Mouse (Mus musculus) cerebellum, adult 2 months (tissue): ENCODE data around the gene Ankrd11. TPM values are rescaled to one million over a fixed set of nuclear protein-coding genes. Genes with fewer than 3 reads are reported as not detected.
"Not testable (repeated sequence)": the region's sequence is repeated elsewhere in the genome, so short reads cannot be mapped to it uniquely, and the experiment has no call there.

Experiments
- DNase-seq, 2 experiments: peaks; one replicate each; pipeline ENCODE4 v3.0.0; 2021
- H3K27ac ChIP-seq: fragments of 200-500 bp; 2 replicates; pipeline ENCODE4 v1.5.1; 2012; ENCODE audit warnings: low read length, control low read depth, inconsistent platforms; ENCODE audit not compliant: insufficient read depth
- H3K27me3 ChIP-seq: fragments of 200-500 bp; 2 replicates; pipeline ENCODE4 v1.6.1; 2012; ENCODE audit warnings: inconsistent platforms, mild to moderate bottlenecking, low read length, moderate library complexity; ENCODE audit not compliant: control insufficient read depth, insufficient read depth
- H3K4me1 ChIP-seq: fragments of 200-500 bp; 2 replicates; pipeline ENCODE4 v1.6.1; 2011; ENCODE audit warnings: low read length; ENCODE audit not compliant: control insufficient read depth, insufficient read depth
- H3K4me3 ChIP-seq: fragments of 200-500 bp; replicated peaks from 2 replicates; pipeline ENCODE3; 2011; ENCODE audit warnings: mild to moderate bottlenecking, low read depth, low read length, control low read depth; ENCODE audit not compliant: insufficient read depth
- CTCF ChIP-seq: fragments of 200-500 bp; IDR thresholded peaks from 2 replicates; pipeline ENCODE4 v1.5.1; 2011; ENCODE audit warnings: low read depth, mild to moderate bottlenecking, control low read depth, low read length, moderate library complexity, borderline replicate concordance; ENCODE audit not compliant: insufficient read depth
- POLR2A ChIP-seq: fragments of 200-500 bp; IDR thresholded peaks from 2 replicates; pipeline ENCODE4 v1.6.1; 2011; ENCODE audit warnings: low read length, control low read depth, borderline replicate concordance; ENCODE audit not compliant: insufficient read depth
- WGBS: fragments of 180-500 bp; shearing (Covaris S2); methylation state at CpG from one replicate; pipeline ENCODE4 v1.1.7; 2018; 5-methylcytosine and 5-hydroxymethylcytosine counted together
- polyA plus RNA-seq: library from polyadenylated mRNA; depleted of rRNA; stranded (reverse); fragments of >200 nt; gene quantifications from 2 replicates; pipeline ENCODE4 v1.2.3, GENCODE M21; 2012

The Ankrd11 gene
- polyA plus RNA-seq, 1 experiment, result 105 TPM

DNA sequence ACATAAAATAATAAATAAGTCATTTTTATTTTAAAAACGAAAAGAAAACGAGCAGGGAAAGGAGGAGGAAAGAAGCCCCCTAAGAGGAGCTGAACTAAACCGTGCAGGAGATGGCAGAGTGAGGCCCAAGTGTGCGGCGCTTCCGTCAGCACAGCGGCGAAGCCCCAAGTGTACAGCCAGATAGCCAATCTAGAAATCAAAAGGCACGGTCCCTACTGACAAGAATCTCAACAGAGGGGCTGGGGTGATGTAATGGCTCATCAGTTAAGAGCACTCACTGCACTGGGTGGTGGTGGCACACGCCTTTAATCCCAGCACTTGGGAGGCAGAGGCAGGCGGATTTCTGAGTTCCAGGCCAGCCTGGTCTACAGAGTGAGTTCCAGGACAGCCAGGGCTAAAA is 4.6 kb downstream of the Ankrd11 start:
- Histone ChIP-seq H3K4me3 (no peak overlapping the region), H3K4me1 (peaks cover 15% of the 10 kb centered on the region), H3K27ac (no peak overlapping the region), H3K27me3 (no peaks in the 10 kb centered on the region)
- 86% methylated on average over 11 of the region's 11 CpGs for WGBS
- no peak for DNase-seq
- TF ChIP-seq POLR2A, result no peak
- no peak for TF ChIP-seq CTCF

DNA sequence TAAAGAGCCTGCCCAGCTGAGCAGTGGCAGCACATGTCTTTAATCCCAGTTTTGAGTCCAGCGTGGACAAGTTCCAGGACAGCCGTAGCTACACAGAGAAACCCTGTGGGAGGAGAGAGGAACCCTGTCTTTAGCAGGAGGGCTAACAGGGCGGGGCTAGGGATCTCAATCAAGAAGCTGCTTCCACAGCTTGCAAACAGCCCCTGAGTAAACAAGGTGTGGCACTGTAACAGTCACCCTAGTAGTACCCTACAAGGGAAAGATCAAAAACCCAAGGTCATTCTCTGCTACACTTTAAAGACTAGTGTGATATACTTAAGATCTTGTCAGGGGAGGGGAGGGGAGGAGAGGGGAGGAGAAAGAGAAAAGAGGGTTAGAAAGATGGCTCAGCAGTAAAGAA is 5.1 kb downstream of the Ankrd11 start:
- no peak overlapping the region for H3K27ac ChIP-seq
- 26% methylated on average over 3 of the region's 3 CpGs for WGBS
- H3K27me3 ChIP-seq, result no peaks in the 10 kb centered on the region

DNA sequence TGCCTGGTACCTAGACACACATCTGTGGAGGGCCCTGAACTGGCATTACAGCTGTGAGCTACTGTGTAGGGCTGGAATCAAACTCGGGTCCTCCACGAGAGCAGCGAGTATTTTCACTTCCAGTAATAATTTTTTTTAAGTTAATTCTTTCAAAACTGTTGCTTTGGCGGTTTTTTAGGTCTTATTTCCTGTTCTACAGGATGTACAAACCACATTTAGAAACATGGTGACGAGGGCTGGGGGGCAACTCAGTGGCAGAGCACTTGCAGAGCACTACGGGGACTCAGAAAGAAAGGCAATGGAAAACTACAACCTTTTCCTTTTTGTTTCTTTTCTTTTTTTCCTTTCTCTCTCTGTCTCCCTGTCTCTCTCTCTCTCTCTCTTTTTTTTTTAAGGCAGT is 7.9 kb downstream of the Ankrd11 start:
- no peak for DNase-seq
- no peak for TF ChIP-seq POLR2A
- TF ChIP-seq CTCF, result no peak
- H3K27ac ChIP-seq, result no peak overlapping the region

More for the DNA sequence above, 5.1 kb downstream of the Ankrd11 start:
- TF ChIP-seq POLR2A, result no peak
- no peak for TF ChIP-seq CTCF
- DNase-seq, result no peak
- Histone ChIP-seq H3K4me3 (no peak overlapping the region), H3K4me1 (peaks cover 15% of the 10 kb centered on the region)

DNA sequence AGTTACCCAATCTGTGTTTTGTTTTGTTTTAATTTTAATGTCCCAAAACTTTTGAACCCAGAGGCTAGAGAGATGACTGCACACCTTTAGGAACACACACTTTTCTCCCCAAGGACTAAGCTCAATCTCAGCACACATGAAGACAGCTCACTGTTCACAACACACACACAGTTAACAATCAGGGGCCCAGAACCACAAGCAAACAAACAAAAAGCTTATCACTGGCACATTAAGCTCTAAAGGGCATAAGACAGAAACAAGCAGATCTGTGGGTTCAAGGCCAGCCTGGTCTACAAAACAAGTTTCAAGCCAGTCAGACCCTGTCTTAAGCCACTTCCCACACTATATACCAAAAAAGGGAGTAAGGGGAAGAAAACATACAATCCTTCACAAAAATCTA is 8.6 kb downstream of the Ankrd11 start:
- Histone ChIP-seq H3K27ac (no peak overlapping the region), H3K4me1 (peaks cover 9% of the 10 kb centered on the region; the same call in 1 of the 2 replicates), H3K27me3 (no peaks in the 10 kb centered on the region), H3K4me3 (no peak overlapping the region)
- no peak for TF ChIP-seq CTCF
- no peak for TF ChIP-seq POLR2A
- DNase-seq, result no peak

More for the DNA sequence above, 7.9 kb downstream of the Ankrd11 start:
- H3K4me1 ChIP-seq, result peaks cover 8% of the 10 kb centered on the region
- 79% methylated on average over 6 of the region's 6 CpGs for WGBS
- no peak overlapping the region for H3K4me3 ChIP-seq
- H3K27me3 ChIP-seq, result no peaks in the 10 kb centered on the region

DNA sequence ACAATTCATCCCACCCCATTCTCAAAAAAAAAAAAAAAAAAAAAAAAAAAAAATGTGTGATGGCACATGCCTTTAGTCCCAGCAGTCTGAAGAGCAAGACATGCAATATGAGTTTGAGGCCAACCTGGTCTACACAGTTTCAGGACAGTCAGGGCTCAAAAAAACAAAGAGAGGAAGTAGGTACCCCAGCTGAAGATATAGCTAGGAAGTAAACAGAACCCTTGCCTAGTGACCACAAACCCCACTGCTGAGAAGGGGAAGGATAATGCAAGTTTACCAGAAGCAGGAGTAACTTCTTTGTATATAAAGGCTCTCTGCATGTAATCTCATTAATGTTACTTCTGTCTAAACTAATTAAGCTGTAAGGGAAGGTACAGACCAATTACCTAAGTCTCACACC is 9.3 kb downstream of the Ankrd11 start:
- no peak for TF ChIP-seq CTCF
- TF ChIP-seq POLR2A, result no peak
- DNase-seq, result no peak
- no peak overlapping the region for H3K4me3 ChIP-seq

DNA sequence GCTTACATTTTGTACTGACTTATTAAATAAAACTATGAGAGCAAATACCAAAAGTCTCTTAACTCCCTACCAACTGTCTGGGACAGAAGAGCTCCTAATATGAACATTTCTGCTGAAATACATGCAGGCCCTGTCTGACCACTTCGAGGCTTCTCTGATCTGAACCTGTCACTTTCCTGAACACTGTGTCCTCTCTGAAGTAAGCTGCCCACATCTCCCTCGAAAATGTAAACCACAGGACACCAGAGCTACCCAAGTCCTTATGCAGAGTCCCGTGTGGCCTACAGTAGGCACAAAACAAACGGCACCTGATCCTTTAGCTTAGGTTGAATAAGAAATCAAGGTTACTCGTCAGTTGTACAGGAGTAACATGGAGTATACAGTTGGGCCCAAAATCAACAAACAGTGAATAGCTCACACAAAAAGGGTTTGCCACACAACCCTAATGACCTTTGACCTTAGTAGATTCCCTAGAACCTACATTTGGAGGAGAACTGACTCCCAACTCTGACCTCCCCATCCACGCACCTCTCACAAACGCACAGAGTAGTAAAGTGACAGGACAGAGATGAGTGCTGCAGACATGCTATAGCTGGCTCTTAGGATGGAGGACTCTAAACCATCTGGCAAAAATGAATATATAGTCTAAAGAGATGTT is 10.6 kb downstream of the Ankrd11 start:
- no peaks in the 10 kb centered on the region for H3K27me3 ChIP-seq
- DNase-seq, result no peak
- H3K4me1 ChIP-seq, result peaks cover 6% of the 10 kb centered on the region; the same call in 1 of the 2 replicates
- no peak overlapping the region for H3K27ac ChIP-seq
- no peak overlapping the region for H3K4me3 ChIP-seq
- no peak for TF ChIP-seq CTCF
- no peak for TF ChIP-seq POLR2A
- WGBS, result 68% methylated on average over 7 of the region's 7 CpGs

More for the DNA sequence above, 9.3 kb downstream of the Ankrd11 start:
- Histone ChIP-seq H3K27me3 (no peaks in the 10 kb centered on the region), H3K27ac (no peak overlapping the region), H3K4me1 (peaks cover 9% of the 10 kb centered on the region; the same call in 1 of the 2 replicates)

DNA sequence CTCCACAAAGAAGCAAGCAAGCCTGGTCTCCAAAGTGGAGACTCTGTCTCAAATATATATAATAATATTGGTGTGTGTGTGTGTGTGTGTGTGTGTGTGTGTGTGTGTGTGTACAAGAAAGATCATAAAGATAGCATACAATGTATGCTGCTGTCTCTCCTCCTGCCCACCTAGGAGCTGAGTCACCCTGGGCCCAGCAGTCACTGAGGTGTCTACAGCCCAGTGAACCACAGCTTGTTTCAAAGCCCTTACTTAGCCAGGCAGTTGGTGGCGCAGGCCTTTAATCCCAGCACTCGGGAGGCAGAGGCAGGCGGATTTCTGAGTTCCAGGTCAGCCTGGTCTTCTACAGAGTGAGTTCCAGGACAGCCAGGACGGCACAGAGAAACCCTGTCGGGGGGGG is 12.0 kb downstream of the Ankrd11 start:
- 52% methylated on average over 5 of the region's 5 CpGs for WGBS

DNA sequence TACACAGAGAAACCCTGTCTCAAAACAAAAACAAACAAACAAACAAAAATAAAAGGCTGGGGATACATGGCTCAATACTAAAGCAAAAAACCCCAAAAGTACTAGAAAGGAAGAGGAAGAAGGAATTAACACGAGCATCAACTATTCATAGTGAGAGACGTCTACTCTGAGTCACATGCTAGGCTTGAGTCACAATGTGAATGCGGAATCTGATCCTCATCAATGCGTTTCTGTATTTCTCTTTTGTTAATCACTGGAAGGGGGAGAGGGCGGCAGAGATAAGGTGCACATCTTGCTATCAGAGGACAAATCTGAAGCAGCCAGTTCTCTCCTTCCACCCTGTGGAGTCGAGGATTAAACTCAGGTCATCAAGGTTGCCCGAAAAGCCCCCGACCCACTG is 14.3 kb downstream of the Ankrd11 start:
- no peak for TF ChIP-seq CTCF
- Histone ChIP-seq H3K4me1 (peaks cover 6% of the 10 kb centered on the region; the same call in 1 of the 2 replicates), H3K4me3 (no peak overlapping the region), H3K27ac (no peak overlapping the region), H3K27me3 (no peaks in the 10 kb centered on the region)
- 82% methylated on average over 8 of the region's 8 CpGs for WGBS
- no peak for DNase-seq

More for the DNA sequence above, 12.0 kb downstream of the Ankrd11 start:
- H3K27me3 ChIP-seq, H3K4me1 ChIP-seq, DNase-seq, H3K27ac ChIP-seq, H3K4me3 ChIP-seq: not testable (repeated sequence)
